Mouse (Mus musculus) c-Kit-positive CD71-negative TER-119-negative erythroid progenitor cells, embryonic 14.5 days (primary cell): Measurements from ENCODE around the gene Sema3e.

ENCODE experiments used
- DNase-seq: peaks from one replicate; pipeline ENCODE4 v3.0.0-alpha.2; 2013; ENCODE audit warnings: low read depth

Gene Sema3e

GRCm38 (mm10) chr5:14025205-14026124, at the start of gene Sema3e:
Gene Sema3e (plus strand): TSS chr5:14025276.
- no peak for DNase-seq

DNA sequence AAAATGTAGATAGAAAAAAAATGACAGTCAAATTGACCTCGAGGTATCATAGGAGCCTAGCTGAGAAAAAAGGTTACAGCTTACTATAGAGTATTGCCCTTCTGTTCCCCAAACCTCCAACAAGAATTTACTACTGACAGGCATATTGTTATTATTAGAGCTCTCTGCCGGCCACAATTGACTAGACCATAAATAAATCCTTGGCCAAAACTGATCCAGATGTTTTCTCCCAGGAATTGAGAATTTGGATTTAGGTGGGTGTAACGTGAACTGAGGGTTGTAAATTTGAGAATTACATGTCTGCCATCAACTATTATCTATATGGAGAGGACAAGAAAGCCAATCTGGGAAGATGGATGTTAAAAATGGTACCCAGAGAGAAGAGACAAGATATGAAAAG, 47.5 kb upstream of the Sema3e start:
- no peak for DNase-seq

- no peak for DNase-seq
Observed at GRCm38 (mm10) chr5:13979156-13979555, 45.9 kb upstream of the Sema3e start.

DNA sequence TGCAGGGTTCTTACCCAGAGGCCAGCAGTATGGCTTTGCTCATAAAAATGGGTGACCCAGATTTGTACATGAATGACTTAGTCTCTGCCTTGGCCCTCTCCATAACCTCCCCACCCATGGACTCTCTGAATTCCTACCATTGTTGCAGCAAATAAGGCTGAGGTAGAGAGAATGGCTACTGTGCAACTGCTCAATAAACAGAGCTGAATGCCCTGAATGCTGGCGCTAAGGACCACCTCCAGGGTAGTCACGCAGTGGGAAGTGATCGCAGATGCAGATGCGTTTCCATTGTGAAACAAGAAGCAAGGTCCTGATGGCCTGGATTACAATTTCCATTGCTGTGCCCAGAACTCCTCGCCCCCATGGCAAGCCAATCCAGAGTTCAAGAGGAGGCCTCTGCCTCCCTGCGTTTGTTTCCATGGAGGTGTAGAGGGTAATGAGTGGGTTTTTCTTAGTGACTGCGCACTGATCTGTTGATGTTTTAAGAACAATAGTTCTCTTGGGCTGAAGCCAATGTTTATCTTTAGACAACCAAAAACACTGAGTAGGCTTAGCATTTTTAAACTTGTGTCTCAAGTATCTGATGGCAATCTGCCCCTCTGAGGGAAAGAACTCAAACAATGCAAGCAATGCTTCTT, 42.5 kb upstream of the Sema3e start:
- DNase-seq, result no peak

- no peak for DNase-seq
Observed at GRCm38 (mm10) chr5:13983608-13984007, 41.5 kb upstream of the Sema3e start.

- DNase-seq, result no peak
Observed at GRCm38 (mm10) chr5:13985669-13986068, 39.4 kb upstream of the Sema3e start.

GRCm38 (mm10) chr5:13987123-13987522, 38.0 kb upstream of the Sema3e start:
- DNase-seq, result no peak

DNA sequence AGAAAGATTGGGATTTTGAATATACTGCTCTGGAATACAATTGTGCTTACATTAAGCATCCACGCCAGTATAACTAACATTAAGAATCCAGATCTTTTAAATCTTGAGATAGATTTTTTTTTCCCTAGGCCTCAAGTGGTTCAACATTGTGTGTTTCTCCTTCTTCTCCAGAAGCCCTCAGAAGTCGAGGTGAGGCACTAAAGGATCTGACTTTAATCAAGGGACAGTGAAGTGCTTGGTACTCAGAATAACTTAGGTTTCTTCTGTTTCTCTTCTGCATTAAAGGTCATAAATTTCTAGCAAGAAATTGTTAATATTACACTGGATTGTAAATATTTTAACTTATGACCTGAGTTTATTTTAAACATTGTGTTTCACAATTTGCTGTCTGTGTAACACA, 37.1 kb upstream of the Sema3e start:
- DNase-seq, result no peak

GRCm38 (mm10) chr5:13992734-13993396, 32.2 kb upstream of the Sema3e start:
- no peak for DNase-seq

GRCm38 (mm10) chr5:14028341-14028740, 3.3 kb downstream of the Sema3e start:
- no peak for DNase-seq

GRCm38 (mm10) chr5:14030796-14031195, 5.7 kb downstream of the Sema3e start:
- DNase-seq, result no peak

- DNase-seq, result no peak
Observed at GRCm38 (mm10) chr5:14032056-14032455, 7.0 kb downstream of the Sema3e start.

DNA sequence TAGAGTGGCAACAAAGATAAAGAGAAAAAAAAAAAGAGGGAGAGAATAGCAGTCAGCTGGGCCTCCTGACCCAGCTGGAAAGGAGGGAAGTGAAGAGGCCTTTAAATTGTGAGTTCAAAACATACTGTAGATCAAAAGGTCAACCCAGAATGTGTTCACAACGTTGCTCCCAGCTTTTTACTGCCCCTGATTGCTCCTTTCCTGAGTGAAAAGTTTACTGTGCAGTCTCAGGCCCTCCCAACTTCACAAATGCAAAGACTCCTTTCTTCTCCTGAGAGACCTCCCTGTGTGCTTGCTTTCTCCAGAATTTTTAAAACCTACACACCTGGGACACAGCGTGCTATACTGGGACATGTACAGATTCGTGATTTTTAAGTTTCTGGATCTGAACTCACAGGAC, 8.2 kb downstream of the Sema3e start:
- DNase-seq, result no peak

DNA sequence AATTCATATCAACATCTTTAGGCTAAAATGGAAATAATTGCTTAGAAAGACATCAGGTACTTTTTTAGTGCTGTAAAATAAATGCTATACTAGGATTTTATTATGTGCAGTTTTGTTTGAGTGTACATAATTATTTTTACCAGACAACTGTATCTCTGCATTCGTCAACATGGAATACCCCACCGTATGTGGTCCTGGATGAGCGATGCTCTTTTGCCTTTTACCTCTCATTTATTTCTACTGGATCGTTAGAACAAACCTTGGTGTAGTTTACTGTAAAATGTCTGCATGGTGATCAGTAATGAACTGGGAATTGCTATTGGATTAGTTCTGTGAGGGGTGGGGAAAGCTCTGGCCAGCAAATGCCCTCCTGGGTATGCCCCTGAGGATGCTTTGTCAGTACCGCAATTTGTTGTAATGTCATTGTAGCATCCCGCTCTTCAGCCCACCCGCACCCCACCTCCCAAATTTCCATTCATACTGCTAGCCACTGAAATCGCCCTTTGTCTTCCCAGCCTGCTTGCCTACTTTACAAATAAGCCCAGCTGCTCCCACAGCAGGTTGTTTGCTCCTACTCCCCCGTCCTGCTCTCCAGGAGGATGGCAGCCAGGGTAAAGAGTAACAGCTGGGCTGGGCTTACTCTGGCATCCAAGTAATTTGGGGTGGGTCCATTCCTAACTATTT, 13.9 kb downstream of the Sema3e start:
- no peak for DNase-seq

DNA sequence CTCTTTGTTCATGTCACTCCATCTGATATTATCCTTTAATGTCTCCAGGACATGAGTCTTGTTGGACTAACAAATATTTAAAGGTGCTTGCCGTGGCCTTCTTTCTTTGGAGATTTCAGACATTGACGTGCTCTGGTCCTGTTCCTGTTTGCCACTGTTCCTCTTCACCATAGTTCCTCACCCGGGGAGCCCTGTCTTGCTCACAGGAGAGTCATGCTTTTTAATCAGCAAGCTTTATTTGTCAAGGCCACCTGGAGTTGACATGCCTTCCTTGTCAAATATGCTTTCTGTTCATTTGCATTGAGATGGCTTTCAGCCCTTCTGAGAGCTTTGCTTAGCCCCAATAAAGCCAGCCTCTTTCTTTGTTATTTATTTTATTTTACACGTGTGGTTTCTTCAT, 15.1 kb downstream of the Sema3e start:
- no peak for DNase-seq

GRCm38 (mm10) chr5:14043116-14043515, 18.0 kb downstream of the Sema3e start:
- DNase-seq, result no peak

GRCm38 (mm10) chr5:14043983-14044382, 18.9 kb downstream of the Sema3e start:
- DNase-seq, result no peak

- no peak for DNase-seq
Observed at GRCm38 (mm10) chr5:14048660-14049059, 23.6 kb downstream of the Sema3e start.

DNA sequence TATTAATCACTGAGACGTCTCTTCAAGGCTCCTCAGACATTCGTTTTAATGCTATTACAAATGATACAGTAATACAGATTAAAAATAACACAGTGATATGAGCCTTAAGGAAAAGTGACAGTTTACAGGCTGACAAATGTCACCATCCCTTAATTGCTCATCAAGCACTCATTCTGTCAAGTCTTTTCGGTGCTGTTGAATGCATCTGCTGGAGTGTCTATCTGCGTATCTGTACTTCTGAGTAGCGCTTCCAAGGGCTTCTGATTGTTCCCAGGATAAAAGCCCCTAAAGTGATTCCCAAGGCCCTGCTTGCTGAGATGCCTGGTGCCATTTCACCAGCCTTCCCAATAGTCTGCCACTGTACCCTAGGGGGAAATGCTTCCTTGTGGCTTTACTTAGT, 29.4 kb downstream of the Sema3e start:
- no peak for DNase-seq

DNA sequence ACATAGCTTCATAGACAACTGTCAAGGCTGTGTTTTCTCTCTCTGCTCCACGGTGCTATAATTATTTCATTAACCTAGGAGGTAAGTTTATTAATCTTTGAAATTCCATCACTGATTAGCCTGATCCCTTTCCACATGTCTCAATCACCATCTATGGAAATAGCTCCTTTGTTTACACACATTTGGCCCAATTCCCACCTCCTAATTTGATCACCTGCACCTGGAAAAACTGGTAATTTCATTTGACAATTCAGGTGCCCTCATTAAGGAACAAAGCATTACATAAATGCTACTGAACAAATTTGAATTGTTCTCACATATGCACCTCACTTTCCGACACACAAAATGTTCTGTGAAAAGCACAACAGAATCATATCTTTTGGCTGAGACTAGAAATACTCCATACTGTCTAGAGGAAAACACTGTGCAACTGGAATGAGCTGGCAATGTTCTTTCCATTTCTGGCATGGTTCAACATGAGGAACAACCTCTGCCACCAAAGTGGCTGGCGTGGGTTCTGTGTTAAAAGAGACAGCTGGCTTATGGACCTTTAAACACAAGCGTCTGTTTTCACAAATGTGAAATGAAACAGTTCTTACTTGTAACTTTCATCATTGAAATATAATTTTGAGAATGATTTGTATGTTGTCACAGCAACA, 34.9 kb downstream of the Sema3e start:
- DNase-seq, result no peak

DNA sequence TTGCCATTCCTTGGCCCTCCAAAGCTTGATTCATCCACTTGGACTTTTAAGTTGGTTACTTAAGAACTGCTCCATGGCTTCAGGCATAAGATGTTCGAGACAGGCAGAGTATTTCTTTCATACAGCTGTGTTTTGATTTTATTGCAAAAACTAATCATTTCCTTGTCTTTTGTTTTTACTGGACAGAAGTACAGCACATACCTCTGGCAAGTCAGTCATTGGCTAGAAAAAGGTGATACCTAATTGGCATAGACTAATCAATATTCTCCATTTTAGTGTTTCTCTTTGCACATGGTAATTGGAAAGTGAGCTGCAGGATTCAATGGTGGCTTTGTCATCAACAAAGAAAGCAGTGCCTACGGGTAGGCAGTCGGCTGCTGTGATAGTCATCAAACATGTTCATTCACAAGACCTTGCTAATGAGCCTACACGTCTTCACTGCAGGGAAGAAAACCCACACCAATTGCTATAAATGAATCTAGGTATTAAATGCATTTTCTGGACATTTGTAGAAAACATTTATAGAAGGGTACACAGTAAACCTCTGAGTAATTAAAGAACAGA, 37.9 kb downstream of the Sema3e start:
- DNase-seq, result no peak
